Mouse (Mus musculus): Measurements from ENCODE around the gene Rrbp1.
A peak's percentile ranks its signal among the peaks of the same experiment; 100 is the strongest.

- TF ChIP-seq EP300 (IDR thresholded peaks at IDR 0.05; ENCODE audit: low read depth in 1 of 2, low read length in 2 of 2): no peak
- no peak for TF ChIP-seq ZC3H11A (IDR thresholded peaks at IDR 0.05; ENCODE audit: low read depth, low read length)
- peak; percentile 75 for TF ChIP-seq ZMIZ1 (IDR thresholded peaks at IDR 0.05; ENCODE audit: low read depth, low read length)
- peak; percentile 83 to 86; a peak in 3 of 4 replicates for TF ChIP-seq POLR2A (IDR thresholded peaks at IDR 0.05; ENCODE audit: control insufficient read depth in 1 of 2, insufficient read depth in 1 of 2, low read depth in 1 of 2, low read length in 2 of 2, poor library complexity in 1 of 2)
Measured at GRCm38 (mm10) chr2:144011080-144011551, at the start of gene Rrbp1.
